Mouse (Mus musculus) embryonic facial prominence, embryonic 14.5 days (tissue): ENCODE measurements around the gene Tnfsf13. TPM values are rescaled to one million over a fixed set of nuclear protein-coding genes. Genes with fewer than 3 reads are reported as not detected.
A peak's percentile ranks its signal among the peaks of the same experiment; 100 is the strongest.

Experiments
- microRNA counts: library from miRNA; unstranded; fragments of <30 nt; microRNA quantifications from one replicate; lab custom pipeline; 2017
- microRNA-seq: library from miRNA; unstranded; fragments of <30 nt; microRNA quantifications from one replicate; pipeline ENCODE4, GENCODE M21; 2016; ENCODE audit warnings: borderline number of aligned reads
- polyA plus RNA-seq: library from polyadenylated mRNA; unstranded; fragments of >200 nt; fragmentation: Nextera tagmentation; extraction: Ambion mirVana; gene quantifications from 2 replicates; pipeline ENCODE4 v1.2.1, GENCODE M21; 2014

Tnfsf13 gene
- polyA plus RNA-seq, 1 experiment from 2014 or later = 0.49 TPM

MicroRNAs encoded within 50 kb of the gene (microRNA counts, 519-probe panel; counts per million panel counts)
- microRNA mmu-miR-1934 (lab: Ali Mortazavi, UCI) (19.3 counts per million), microRNA mmu-miR-467f (lab: Ali Mortazavi, UCI) (2,440 counts per million, percentile 47 among the panel's probes with 10 or more counts)

Small RNA genes within 50 kb of the gene (microRNA-seq; reads per million reads assigned to microRNA genes)
- gene Mir1934 (1.7 reads per million, percentile 2 among the genes with 10 or more reads in this experiment), gene Mir467f (not detected)

Other genes starting within 250 kb of the Tnfsf13 start
- gene Dnah2, start 136.7 kb downstream of the Tnfsf13 start, polyA plus RNA-seq = 6.2 and 6.5 TPM in 2 replicates
- gene Efnb3, start 125.6 kb downstream of the Tnfsf13 start, polyA plus RNA-seq = 7.3 and 8.6 TPM in 2 replicates
- 18.4 and 19.8 TPM in 2 replicates for gene Wrap53, start 105.5 kb downstream of the Tnfsf13 start, polyA plus RNA-seq
- gene Trp53, start 105.4 kb downstream of the Tnfsf13 start, polyA plus RNA-seq = 111 and 133 TPM in 2 replicates
- gene Atp1b2, start 79.8 kb downstream of the Tnfsf13 start, polyA plus RNA-seq = 15.6 and 17.7 TPM in 2 replicates
- gene Shbg, start 67.9 kb downstream of the Tnfsf13 start, polyA plus RNA-seq = not detected in 2 replicates
- 15.6 and 16.6 TPM in 2 replicates for gene Sat2, start 63.8 kb downstream of the Tnfsf13 start, polyA plus RNA-seq
- 25.4 and 26.3 TPM in 2 replicates for gene Fxr2, start 52.8 kb downstream of the Tnfsf13 start, polyA plus RNA-seq
- gene Sox15, start 30.5 kb downstream of the Tnfsf13 start, polyA plus RNA-seq = 1.7 and 2.9 TPM in 2 replicates
- 29.1 and 33.6 TPM in 2 replicates for gene Mpdu1, start 23.1 kb downstream of the Tnfsf13 start, polyA plus RNA-seq
- gene Cd68, start 19.6 kb downstream of the Tnfsf13 start, polyA plus RNA-seq = 22.0 and 25.5 TPM in 2 replicates
- gene Eif4a1, start 13.4 kb downstream of the Tnfsf13 start, polyA plus RNA-seq = 525 and 575 TPM in 2 replicates
- gene Senp3, start 3.7 kb downstream of the Tnfsf13 start, polyA plus RNA-seq = 73.6 and 88.4 TPM in 2 replicates
- gene Tnfsf12, start 10.1 kb upstream of the Tnfsf13 start, polyA plus RNA-seq = 13.0 and 16.6 TPM in 2 replicates
- gene Tnfsfm13, start 10.3 kb upstream of the Tnfsf13 start, polyA plus RNA-seq = 6.0 and 6.6 TPM in 2 replicates
- gene Polr2a, start 72.9 kb upstream of the Tnfsf13 start, polyA plus RNA-seq = 39.3 and 39.7 TPM in 2 replicates
- 0.12 TPM in 1 of 2 replicates, not detected in the other for gene Slc35g3, start 76.2 kb upstream of the Tnfsf13 start, polyA plus RNA-seq
- gene Zbtb4, start 80.1 kb upstream of the Tnfsf13 start, polyA plus RNA-seq = 3.5 and 3.9 TPM in 2 replicates
- gene Chrnb1, start 110.2 kb upstream of the Tnfsf13 start, polyA plus RNA-seq = 28.4 and 29.4 TPM in 2 replicates
- gene Fgf11, start 116.1 kb upstream of the Tnfsf13 start, polyA plus RNA-seq = 2.3 and 3.3 TPM in 2 replicates
- gene Tmem102, start 119.8 kb upstream of the Tnfsf13 start, polyA plus RNA-seq = 4.1 and 4.3 TPM in 2 replicates
- gene Gm39566, start 129.5 kb upstream of the Tnfsf13 start, polyA plus RNA-seq = not detected in 2 replicates
- not detected in 2 replicates for gene Spem2, start 132.7 kb upstream of the Tnfsf13 start, polyA plus RNA-seq
- gene Spem1, start 136.4 kb upstream of the Tnfsf13 start, polyA plus RNA-seq = 0.26 TPM in 1 of 2 replicates, not detected in the other
- gene Nlgn2, start 152.0 kb upstream of the Tnfsf13 start, polyA plus RNA-seq = 8.3 and 10.6 TPM in 2 replicates
- gene Tmem256, start 152.7 kb upstream of the Tnfsf13 start, polyA plus RNA-seq = 379 and 388 TPM in 2 replicates
- gene Plscr3, start 160.6 kb upstream of the Tnfsf13 start, polyA plus RNA-seq = 102 and 121 TPM in 2 replicates
- 3.2 and 3.7 TPM in 2 replicates for gene Tnk1, start 172.9 kb upstream of the Tnfsf13 start, polyA plus RNA-seq
- gene Tmem95, start 192.2 kb upstream of the Tnfsf13 start, polyA plus RNA-seq = not detected in 2 replicates
- gene Kctd11, start 195.6 kb upstream of the Tnfsf13 start, polyA plus RNA-seq = 5.9 and 7.2 TPM in 2 replicates
- gene Acap1, start 209.8 kb upstream of the Tnfsf13 start, polyA plus RNA-seq = 1.5 and 2.1 TPM in 2 replicates
- 5.7 and 8.3 TPM in 2 replicates for gene 2810408A11Rik, start 215.2 kb upstream of the Tnfsf13 start, polyA plus RNA-seq
- gene Neurl4, start 215.3 kb upstream of the Tnfsf13 start, polyA plus RNA-seq = 10.1 and 10.3 TPM in 2 replicates
- gene Gps2, start 228.1 kb upstream of the Tnfsf13 start, polyA plus RNA-seq = 55.0 and 57.2 TPM in 2 replicates
- gene Eif5a, start 236.2 kb upstream of the Tnfsf13 start, polyA plus RNA-seq = 1,503 and 1,606 TPM in 2 replicates